9 mouse cellular contexts compared by ENCODE assay signal in genomic region chrX:134132295-134132694, GRCm38 (mm10). TPM values are rescaled to one million over a fixed set of nuclear protein-coding genes. Genes with fewer than 3 reads are reported as not detected.
DNase-seq lines count a peak whose midpoint lies in the region; ATAC-seq and TF ChIP-seq lines count a peak whose summit lies in the region.
"Had no signal": no experiment of that assay in that cellular context is flagged by ENCODE, and none has a peak within 500 bp of the region (broad histone marks: within the 10 kb centered on the region; RNA-seq: fewer than 3 reads in every experiment).

No protein-coding gene starts in this region.

- no peak for ATAC-seq in cerebellum, adult (ENCODE audit: insufficient number of reproducible peaks, low FRiP score, low TSS enrichment)
- ATAC-seq in granulocyte monocyte progenitor cell, adult 5-6 weeks (replicated peaks; ENCODE audit: poor library complexity, severe bottlenecking), result peak; percentile 67; the same call in 1 of the 2 replicates

- peak; percentile 74 for TF ChIP-seq CTCF in layer of hippocampus, adult 2 months (conservative IDR thresholded peaks at IDR 0.05)

- peak; percentile 9 to 15 for DNase-seq in cerebellum, adult 18-20 months
- DNase-seq in layer of hippocampus, adult 2 months (ENCODE audit: low spot score in 2 of 2), result peak; percentile 5 to 9
- no peak for DNase-seq in layer of hippocampus, adult 9-10 months (ENCODE audit: low spot score)
- peak; percentile 26 for DNase-seq in ZHBTc4 (ENCODE audit: low read depth, low spot score)
- peak; percentile 9 for DNase-seq in right cerebral cortex, postnatal 14 days
- no peak for DNase-seq in layer of hippocampus, postnatal 25 days (ENCODE audit: extremely low spot score in 1 of 2, low spot score in 1 of 2)

- H3K4me3 ChIP-seq in layer of hippocampus, adult 2 months, result no peak overlapping the region

- no peak overlapping the region for H3K27ac ChIP-seq in layer of hippocampus, adult 2 months

RNA-seq across cellular contexts. Expression of gene Xkrx, which starts 29.6 kb away (rescaled TPM):
- total RNA-seq in layer of hippocampus, adult 2 months (2021), result 1 to 10 TPM in 1 of 2 experiments, under 1 TPM in 1; 0.54 to 1.1 TPM
- total RNA-seq in granulocyte monocyte progenitor cell, adult 5-6 weeks (2014; fragmentation: Nextera tagmentation), result 0.38 TPM in 1 of 2 replicates, not detected in the other
- total RNA-seq in granulocyte monocyte progenitor cell, adult 5-6 weeks (2017), result not detected in 2 replicates
- total RNA-seq in layer of hippocampus, postnatal 25 days (2021), result under 1 TPM; 0.52 to 0.71 TPM

RNA-seq across cellular contexts. Expression of gene Arl13a, which starts 55.0 kb away (rescaled TPM):
- total RNA-seq in layer of hippocampus, adult 2 months (2021), result not detected
- not detected in 2 replicates for total RNA-seq in granulocyte monocyte progenitor cell, adult 5-6 weeks (2014; fragmentation: Nextera tagmentation)
- total RNA-seq in granulocyte monocyte progenitor cell, adult 5-6 weeks (2017), result not detected in 2 replicates
- not detected for total RNA-seq in layer of hippocampus, postnatal 25 days (2021)
- total RNA-seq: gastrocnemius, postnatal 4 days had no signal

Comparison
In these comparisons a context has a peak if more than half of its experiments do, and no peak if none do; other contexts are left out.
1. DNase-seq: peak in cerebellum, adult 18-20 months (2 of 2), layer of hippocampus, adult 2 months (2 of 2), ZHBTc4 (single experiment) and right cerebral cortex, postnatal 14 days (single experiment); none in layer of hippocampus, adult 9-10 months (single experiment) and layer of hippocampus, postnatal 25 days (0 of 2).